Mouse (Mus musculus): ENCODE measurements around the gene Gsx2.

DNA sequence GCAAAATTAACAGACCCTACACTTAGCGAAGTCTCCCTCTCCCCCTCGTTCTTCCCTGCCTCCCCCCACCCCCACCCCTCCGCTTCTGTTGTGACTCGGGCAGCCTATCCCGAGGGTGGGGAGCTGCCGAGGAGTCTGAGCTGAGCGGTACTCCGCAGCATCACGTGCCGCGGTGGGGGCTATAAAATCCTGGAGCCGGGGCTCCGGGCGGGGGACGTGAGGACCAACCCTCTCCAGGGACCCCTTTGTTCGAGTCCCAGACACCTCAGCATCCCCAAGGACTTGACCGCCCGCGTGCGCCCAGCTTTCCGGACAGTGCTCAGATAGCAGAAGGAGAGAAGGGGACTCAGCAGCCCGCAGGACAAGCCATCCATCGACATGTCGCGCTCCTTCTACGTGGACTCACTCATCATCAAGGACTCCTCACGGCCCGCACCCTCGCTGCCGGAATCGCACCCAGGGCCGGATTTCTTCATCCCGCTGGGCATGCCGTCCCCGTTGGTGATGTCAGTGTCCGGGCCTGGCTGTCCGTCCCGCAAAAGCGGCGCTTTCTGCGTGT is at the start of gene Gsx2:
- TF ChIP-seq CTCF (conservative IDR thresholded peaks at IDR 0.05; ENCODE audit: insufficient read depth, insufficient read length, low read depth, low read length) (no peak), POLR2A (IDR thresholded peaks at IDR 0.05; ENCODE audit: low read depth, low read length) (no peak)

Data from kidney, adult 2 months (tissue).